Mouse (Mus musculus): ENCODE measurements around the gene Spryd4. TPM values are rescaled to one million over a fixed set of nuclear protein-coding genes. Genes with fewer than 3 reads are reported as not detected.
"Not testable (repeated sequence)": the region's sequence is repeated elsewhere in the genome, so short reads cannot be mapped to it uniquely, and the experiment has no call there.

The Spryd4 gene
- polyA plus RNA-seq, 2 experiments = 22.3 to 36.9 TPM

DNA sequence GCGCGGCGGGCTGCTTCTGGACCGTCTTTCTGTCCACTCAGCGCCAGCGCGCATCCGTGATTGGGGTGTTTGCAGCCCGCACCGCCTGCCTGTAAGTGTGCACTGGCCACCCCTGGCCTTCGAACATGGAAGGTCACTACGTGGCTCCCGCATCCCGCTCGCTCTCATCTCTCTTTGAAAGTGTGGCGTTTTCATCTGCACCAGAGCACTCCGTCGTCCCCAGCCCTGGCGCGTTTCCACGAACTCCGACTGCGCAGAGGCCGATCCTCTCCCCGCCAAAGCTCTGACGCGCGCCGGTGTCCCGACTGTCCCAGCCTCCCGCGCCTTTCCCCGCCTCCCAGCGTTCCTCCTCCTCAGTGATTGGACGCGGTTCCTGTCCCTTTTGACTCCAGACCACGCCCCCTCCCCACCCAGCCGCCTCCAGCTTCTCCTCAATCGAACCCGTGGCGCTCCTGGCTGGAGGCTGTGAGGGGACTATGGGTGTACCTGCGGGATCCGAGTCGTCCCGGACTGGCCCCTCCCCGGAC is 17.5 kb downstream of the Spryd4 start, which contains the start of gene Gls2:
Gls2 (plus strand) TSS at position 434 of the 527 bp plus-strand sequence.
- TF ChIP-seq POLR2A (IDR thresholded peaks at IDR 0.05; ENCODE audit: borderline replicate concordance, extremely low read depth, insufficient read depth, insufficient read length) = 0 out of 2 replicates have a peak, but pooled peaks have one; percentile 15
- peaks cover 21% of the 10 kb centered on the region for H3K27me3 ChIP-seq (ENCODE audit: control insufficient read depth, insufficient read depth, low read length)
- H3K4me1 ChIP-seq (ENCODE audit: control insufficient read depth, insufficient read depth, low read length) = peaks cover 4% of the 10 kb centered on the region; the same call in 1 of the 2 replicates
- no peaks in the 10 kb centered on the region for H3K9me3 ChIP-seq (ENCODE audit: control insufficient read depth, low read length)
- H3K27ac ChIP-seq (replicated peaks; ENCODE audit: low read depth, low read length) = no peak within 1 kb of the TSS
- H3K9ac ChIP-seq (ENCODE audit: low read depth, low read length, severe bottlenecking) = peak within 1 kb of the TSS; percentile 59
- H3K36me3 ChIP-seq (ENCODE audit: control insufficient read depth, insufficient read depth, low read length) = no peaks in the 10 kb centered on the region
- H3K4me2 ChIP-seq (replicated peaks; ENCODE audit: low read depth, low read length, severe bottlenecking) = peak within 1 kb of the TSS; percentile 99
- WGBS = under 1% methylated on average over 44 of the region's 46 CpGs
- peak within 1 kb of the TSS; percentile 69 for H3K4me3 ChIP-seq (replicated peaks; ENCODE audit: low read length)
- DNase-seq (ENCODE audit: low spot score) = peak; percentile 95
- ATAC-seq (ENCODE audit: low FRiP score, low read depth) = peak; percentile 98

DNA sequence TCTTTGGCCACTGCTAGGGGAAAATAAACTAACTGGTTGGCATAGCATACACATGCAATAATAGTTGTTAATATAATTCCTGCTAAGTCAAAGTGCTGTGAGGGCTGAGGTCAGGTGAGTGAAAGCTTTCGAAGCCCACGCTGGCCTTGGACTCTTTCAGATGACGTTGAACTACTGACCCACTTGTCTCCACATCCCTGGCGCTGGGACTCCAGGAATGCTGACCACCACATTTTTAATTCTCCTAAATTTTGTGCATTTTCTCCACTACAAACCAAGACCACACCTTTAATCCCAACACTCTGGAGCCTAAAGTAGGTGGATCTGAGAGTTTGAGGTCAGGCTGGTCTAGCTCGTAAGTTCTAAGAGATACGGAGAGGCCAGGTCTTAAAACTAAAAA is 18.5 kb downstream of the Spryd4 start:
- ATAC-seq (ENCODE audit: low FRiP score, low read depth) (no peak), DNase-seq (ENCODE audit: low spot score) (no peak)
- no peak overlapping the region for H3K27ac ChIP-seq (replicated peaks; ENCODE audit: low read depth, low read length)
- no peak overlapping the region for H3K9ac ChIP-seq (ENCODE audit: low read depth, low read length, severe bottlenecking)
- WGBS = 85% methylated on average over 6 of the region's 6 CpGs
- H3K4me1 ChIP-seq (ENCODE audit: control insufficient read depth, insufficient read depth, low read length) = peaks cover 4% of the 10 kb centered on the region; the same call in 1 of the 2 replicates
- H3K9me3 ChIP-seq (ENCODE audit: control insufficient read depth, low read length) = no peaks in the 10 kb centered on the region
- no peak overlapping the region for H3K4me3 ChIP-seq (replicated peaks; ENCODE audit: low read length)
- H3K27me3 ChIP-seq (ENCODE audit: control insufficient read depth, insufficient read depth, low read length) = peaks cover 21% of the 10 kb centered on the region
- no peaks in the 10 kb centered on the region for H3K36me3 ChIP-seq (ENCODE audit: control insufficient read depth, insufficient read depth, low read length)
- no peak for TF ChIP-seq POLR2A (IDR thresholded peaks at IDR 0.05; ENCODE audit: borderline replicate concordance, extremely low read depth, insufficient read depth, insufficient read length)
- H3K4me2 ChIP-seq (replicated peaks; ENCODE audit: low read depth, low read length, severe bottlenecking) = no peak overlapping the region

DNA sequence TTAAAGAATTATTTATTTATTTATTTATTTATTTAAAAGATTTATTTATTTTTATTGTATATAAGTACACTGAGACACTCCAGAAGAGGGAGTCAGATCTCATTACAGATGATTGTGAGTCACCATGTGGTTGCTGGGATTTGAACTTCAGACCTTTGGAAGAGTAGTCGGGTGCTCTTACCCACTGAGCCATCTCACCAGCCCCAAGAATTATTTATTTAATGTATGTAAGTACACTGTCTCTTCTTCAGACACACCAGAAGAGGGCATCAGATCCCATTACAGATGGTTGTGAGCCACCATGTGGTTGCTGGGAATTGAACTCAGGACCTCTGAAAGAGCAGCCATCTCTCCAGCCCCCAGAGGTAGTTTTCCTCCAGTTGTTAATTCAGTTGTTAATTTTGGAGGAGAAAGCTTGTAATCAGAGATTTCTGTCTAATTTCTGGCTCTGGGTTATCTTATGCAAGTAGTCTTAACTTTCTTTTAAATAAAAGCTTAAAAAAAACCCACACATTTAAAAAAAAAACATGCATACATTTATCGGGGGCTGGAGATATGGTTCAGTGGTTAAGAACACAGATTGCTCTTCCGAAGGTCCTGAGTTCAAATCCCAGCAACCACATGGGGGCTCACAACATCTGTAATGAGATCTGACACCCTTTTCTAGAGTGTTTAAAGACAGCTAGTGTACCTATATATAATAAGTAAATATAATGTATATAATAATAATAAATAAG is 19.4 kb downstream of the Spryd4 start:
- not testable (repeated sequence) for H3K4me1 ChIP-seq (ENCODE audit: control insufficient read depth, insufficient read depth, low read length); H3K4me2 ChIP-seq (replicated peaks; ENCODE audit: low read depth, low read length, severe bottlenecking); H3K4me3 ChIP-seq (replicated peaks; ENCODE audit: low read length); ATAC-seq (ENCODE audit: low FRiP score, low read depth); H3K36me3 ChIP-seq (ENCODE audit: control insufficient read depth, insufficient read depth, low read length); H3K9ac ChIP-seq (ENCODE audit: low read depth, low read length, severe bottlenecking); H3K27ac ChIP-seq (replicated peaks; ENCODE audit: low read depth, low read length); H3K9me3 ChIP-seq (ENCODE audit: control insufficient read depth, low read length); DNase-seq (ENCODE audit: low spot score)
- peaks cover 21% of the 10 kb centered on the region for H3K27me3 ChIP-seq (ENCODE audit: control insufficient read depth, insufficient read depth, low read length)
- WGBS = 96% methylated on average over 3 of the region's 3 CpGs

GRCm38 (mm10) chr10:128191472-128191871 is 20.1 kb downstream of the Spryd4 start:
- Histone ChIP-seq H3K36me3 (ENCODE audit: control insufficient read depth, insufficient read depth, low read length) (no peaks in the 10 kb centered on the region), H3K4me3 (replicated peaks; ENCODE audit: low read length) (no peak overlapping the region), H3K9ac (ENCODE audit: low read depth, low read length, severe bottlenecking) (no peak overlapping the region), H3K4me1 (ENCODE audit: control insufficient read depth, insufficient read depth, low read length) (peaks cover 4% of the 10 kb centered on the region; the same call in 1 of the 2 replicates), H3K4me2 (replicated peaks; ENCODE audit: low read depth, low read length, severe bottlenecking) (no peak overlapping the region), H3K27me3 (ENCODE audit: control insufficient read depth, insufficient read depth, low read length) (peaks cover 17% of the 10 kb centered on the region), H3K9me3 (ENCODE audit: control insufficient read depth, low read length) (no peaks in the 10 kb centered on the region), H3K27ac (replicated peaks; ENCODE audit: low read depth, low read length) (no peak overlapping the region)
- WGBS = 84% methylated on average over 2 of the region's 2 CpGs
- no peak for TF ChIP-seq POLR2A (IDR thresholded peaks at IDR 0.05; ENCODE audit: borderline replicate concordance, extremely low read depth, insufficient read depth, insufficient read length)
- ATAC-seq (ENCODE audit: low FRiP score, low read depth) = no peak
- DNase-seq (ENCODE audit: low spot score) = no peak

- Histone ChIP-seq H3K4me3 (replicated peaks; ENCODE audit: low read length) (no peak overlapping the region), H3K9me3 (ENCODE audit: control insufficient read depth, low read length) (no peaks in the 10 kb centered on the region), H3K9ac (ENCODE audit: low read depth, low read length, severe bottlenecking) (no peak overlapping the region), H3K4me1 (ENCODE audit: control insufficient read depth, insufficient read depth, low read length) (no peaks in the 10 kb centered on the region), H3K36me3 (ENCODE audit: control insufficient read depth, insufficient read depth, low read length) (no peaks in the 10 kb centered on the region), H3K27ac (replicated peaks; ENCODE audit: low read depth, low read length) (no peak overlapping the region), H3K27me3 (ENCODE audit: control insufficient read depth, insufficient read depth, low read length) (no peaks in the 10 kb centered on the region), H3K4me2 (replicated peaks; ENCODE audit: low read depth, low read length, severe bottlenecking) (no peak overlapping the region)
- no peak for TF ChIP-seq POLR2A (IDR thresholded peaks at IDR 0.05; ENCODE audit: borderline replicate concordance, extremely low read depth, insufficient read depth, insufficient read length)
- WGBS = 41% methylated on average over 2 of the region's 2 CpGs
- DNase-seq (ENCODE audit: low spot score) (peak; percentile 90), ATAC-seq (ENCODE audit: low FRiP score, low read depth) (no peak)
Measured at GRCm38 (mm10) chr10:128188242-128188877, 23.2 kb downstream of the Spryd4 start.
